Mouse (Mus musculus): Measurements from ENCODE around the gene Sgpp2. TPM values are rescaled to one million over a fixed set of nuclear protein-coding genes. Genes with fewer than 3 reads are reported as not detected.

The Sgpp2 gene
- polyA plus RNA-seq, 1 experiment from 2014 or later: 32.1 TPM

DNA sequence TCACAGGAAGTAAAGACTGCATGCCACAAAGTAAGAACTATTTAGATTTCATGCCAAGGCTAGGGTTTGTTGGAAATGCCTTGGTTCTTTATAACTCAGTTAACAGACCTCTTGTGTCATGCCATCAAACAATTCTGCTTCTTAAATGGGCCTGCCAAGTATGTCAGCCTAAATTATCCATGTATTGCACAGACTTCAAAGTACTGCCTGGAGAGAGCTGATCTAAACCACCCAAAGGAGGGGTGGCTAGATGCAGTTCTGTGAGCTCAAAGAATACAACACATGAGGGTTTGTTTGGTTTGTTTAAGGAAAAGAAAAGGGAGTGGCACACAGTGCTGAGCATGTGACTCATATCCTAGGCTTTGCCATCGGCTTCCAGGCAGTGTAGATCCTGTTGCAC, 137.9 kb downstream of the Sgpp2 start:
- Histone ChIP-seq H3K9ac (replicated peaks; ENCODE audit: low read depth, low read length) (no peak overlapping the region), H3K27ac (ENCODE audit: low read length) (no peak overlapping the region), H3K9me3 (ENCODE audit: control insufficient read depth, low read depth, low read length) (no peaks in the 10 kb centered on the region), H3K4me3 (ENCODE audit: low read depth, low read length) (no peak overlapping the region), H3K4me1 (ENCODE audit: control insufficient read depth, insufficient read depth, low read length) (no peaks in the 10 kb centered on the region), H3K27me3 (ENCODE audit: control insufficient read depth, insufficient read depth, low read length) (no peaks in the 10 kb centered on the region), H3K36me3 (ENCODE audit: control insufficient read depth, insufficient read depth, low read length) (peaks cover 33% of the 10 kb centered on the region), H3K4me2 (replicated peaks; ENCODE audit: low read depth, low read length) (no peak overlapping the region)
- 55% methylated on average over 1 of the region's 1 CpGs for WGBS
- ATAC-seq (ENCODE audit: insufficient number of reproducible peaks, insufficient read depth, low FRiP score, low read depth): peak; percentile 74; the same call in 1 of the 2 replicates

DNA sequence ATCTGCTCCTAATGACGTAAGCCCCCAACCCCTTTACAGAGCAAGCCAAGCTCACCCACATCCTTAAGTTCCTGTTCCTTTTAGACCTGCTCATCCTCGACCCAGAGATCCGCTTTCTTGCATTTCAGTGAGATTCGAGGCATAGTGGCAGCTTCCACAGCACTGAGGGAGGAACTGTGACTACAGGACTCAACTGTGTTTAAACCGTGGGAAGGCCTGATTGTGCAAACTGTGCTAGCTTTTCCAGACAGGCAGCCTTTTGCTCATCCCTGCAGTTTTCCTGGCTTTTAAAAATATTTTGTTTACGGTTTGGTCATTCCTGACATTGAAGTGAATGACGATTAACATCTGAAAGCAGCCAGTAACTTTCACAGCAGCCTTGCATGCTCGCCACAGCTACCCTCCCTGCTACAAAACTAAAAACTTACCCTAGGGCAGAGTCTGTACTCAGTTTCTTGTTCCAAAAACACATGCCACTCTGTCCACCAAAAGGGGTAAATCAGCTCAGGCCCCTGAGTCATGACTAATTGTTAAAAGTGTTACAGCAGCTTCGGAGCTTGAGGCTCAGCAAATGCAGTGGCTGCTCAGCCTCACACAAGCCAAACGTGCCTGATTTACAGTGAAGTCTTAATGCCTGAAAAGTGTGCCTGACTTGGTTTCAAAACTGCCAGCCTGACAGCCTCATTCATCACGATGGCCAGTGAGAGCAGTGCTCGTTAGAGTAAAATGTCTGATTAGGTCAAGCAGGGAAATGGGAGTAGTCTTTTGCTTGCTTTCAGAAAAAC, 141.1 kb downstream of the Sgpp2 start:
- ATAC-seq (ENCODE audit: insufficient number of reproducible peaks, insufficient read depth, low FRiP score, low read depth): no peak
- H3K4me2 ChIP-seq (replicated peaks; ENCODE audit: low read depth, low read length): no peak overlapping the region
- H3K27me3 ChIP-seq (ENCODE audit: control insufficient read depth, insufficient read depth, low read length): no peaks in the 10 kb centered on the region
- H3K9ac ChIP-seq (replicated peaks; ENCODE audit: low read depth, low read length): no peak overlapping the region
- WGBS: 74% methylated on average over 12 of the region's 12 CpGs
- no peak overlapping the region for H3K27ac ChIP-seq (ENCODE audit: low read length)
- H3K9me3 ChIP-seq (ENCODE audit: control insufficient read depth, low read depth, low read length): no peaks in the 10 kb centered on the region
- peaks cover 37% of the 10 kb centered on the region for H3K36me3 ChIP-seq (ENCODE audit: control insufficient read depth, insufficient read depth, low read length)
- H3K4me3 ChIP-seq (ENCODE audit: low read depth, low read length): no peak overlapping the region
- no peaks in the 10 kb centered on the region for H3K4me1 ChIP-seq (ENCODE audit: control insufficient read depth, insufficient read depth, low read length)

DNA sequence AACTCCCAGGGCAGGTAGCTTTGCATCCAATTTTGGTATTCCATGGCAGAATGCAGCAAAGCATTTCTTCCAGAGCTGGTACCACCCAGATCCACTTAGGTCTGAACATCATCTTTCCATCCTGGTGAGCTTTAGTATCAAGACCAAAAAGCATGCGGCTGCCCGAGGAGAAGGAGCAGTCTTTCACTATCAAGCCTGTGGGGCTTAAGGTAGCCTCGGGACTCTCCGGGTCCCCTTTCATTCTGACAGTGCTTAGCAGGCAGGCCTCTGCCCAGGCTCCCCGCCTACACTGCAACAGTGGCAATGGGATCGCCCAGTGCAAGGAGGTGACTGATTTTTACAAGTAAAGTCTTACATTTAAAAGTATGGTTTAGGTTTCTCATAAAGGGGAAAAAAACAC, 142.4 kb downstream of the Sgpp2 start:
- Histone ChIP-seq H3K9me3 (ENCODE audit: control insufficient read depth, low read depth, low read length) (no peaks in the 10 kb centered on the region), H3K4me1 (ENCODE audit: control insufficient read depth, insufficient read depth, low read length) (no peaks in the 10 kb centered on the region), H3K36me3 (ENCODE audit: control insufficient read depth, insufficient read depth, low read length) (peaks cover 46% of the 10 kb centered on the region), H3K4me2 (replicated peaks; ENCODE audit: low read depth, low read length) (no peak overlapping the region), H3K27me3 (ENCODE audit: control insufficient read depth, insufficient read depth, low read length) (no peaks in the 10 kb centered on the region), H3K9ac (replicated peaks; ENCODE audit: low read depth, low read length) (no peak overlapping the region), H3K27ac (ENCODE audit: low read length) (no peak overlapping the region), H3K4me3 (ENCODE audit: low read depth, low read length) (no peak overlapping the region)
- ATAC-seq (ENCODE audit: insufficient number of reproducible peaks, insufficient read depth, low FRiP score, low read depth): no peak
- 91% methylated on average over 6 of the region's 6 CpGs for WGBS

DNA sequence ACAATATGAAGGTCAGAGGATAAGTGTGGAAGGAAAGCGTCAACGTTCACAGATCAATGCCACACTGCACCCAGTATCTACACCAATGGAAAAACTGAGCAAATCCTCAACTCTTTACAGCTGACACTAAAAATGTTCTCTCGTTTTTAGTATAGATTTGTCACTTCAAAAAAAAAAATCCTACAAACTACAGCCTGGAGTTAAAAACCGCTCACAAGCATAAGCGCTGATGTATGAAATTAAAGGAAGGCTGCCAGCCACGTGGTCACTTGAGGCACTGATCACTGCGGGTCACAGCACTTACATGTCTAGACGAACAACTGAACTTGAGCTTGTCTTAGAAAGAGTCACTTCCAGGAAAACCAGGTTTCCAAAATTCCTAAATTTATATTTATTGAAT, 143.7 kb downstream of the Sgpp2 start:
- Histone ChIP-seq H3K27ac (ENCODE audit: low read length) (no peak overlapping the region), H3K4me2 (replicated peaks; ENCODE audit: low read depth, low read length) (no peak overlapping the region), H3K36me3 (ENCODE audit: control insufficient read depth, insufficient read depth, low read length) (peaks cover 50% of the 10 kb centered on the region), H3K27me3 (ENCODE audit: control insufficient read depth, insufficient read depth, low read length) (no peaks in the 10 kb centered on the region), H3K4me1 (ENCODE audit: control insufficient read depth, insufficient read depth, low read length) (no peaks in the 10 kb centered on the region), H3K9me3 (ENCODE audit: control insufficient read depth, low read depth, low read length) (no peaks in the 10 kb centered on the region), H3K4me3 (ENCODE audit: low read depth, low read length) (no peak overlapping the region), H3K9ac (replicated peaks; ENCODE audit: low read depth, low read length) (no peak overlapping the region)
- no peak for ATAC-seq (ENCODE audit: insufficient number of reproducible peaks, insufficient read depth, low FRiP score, low read depth)
- WGBS: 91% methylated on average over 8 of the region's 8 CpGs

DNA sequence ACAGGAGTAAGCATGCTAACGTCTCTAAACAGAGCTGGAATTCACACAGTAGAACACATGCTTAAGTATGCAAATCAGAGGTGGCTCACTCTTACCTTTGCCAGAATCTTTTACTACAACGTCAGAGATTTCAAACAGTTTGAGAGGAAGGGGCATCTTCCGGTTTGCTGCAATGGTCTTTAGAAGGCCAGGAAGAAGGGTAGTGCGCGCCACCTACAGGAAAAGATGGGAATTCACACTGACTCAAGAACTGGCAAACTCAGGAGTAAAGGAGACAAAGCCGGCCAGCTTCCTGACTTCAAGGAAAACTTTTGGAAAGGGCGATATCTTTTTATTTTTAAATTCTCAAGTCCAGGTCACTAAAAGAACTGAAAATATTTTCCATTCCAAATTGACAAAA, 144.5 kb downstream of the Sgpp2 start:
- Histone ChIP-seq H3K4me3 (ENCODE audit: low read depth, low read length) (no peak overlapping the region), H3K4me1 (ENCODE audit: control insufficient read depth, insufficient read depth, low read length) (no peaks in the 10 kb centered on the region), H3K27me3 (ENCODE audit: control insufficient read depth, insufficient read depth, low read length) (no peaks in the 10 kb centered on the region), H3K9me3 (ENCODE audit: control insufficient read depth, low read depth, low read length) (no peaks in the 10 kb centered on the region), H3K36me3 (ENCODE audit: control insufficient read depth, insufficient read depth, low read length) (peaks cover 55% of the 10 kb centered on the region), H3K9ac (replicated peaks; ENCODE audit: low read depth, low read length) (no peak overlapping the region), H3K4me2 (replicated peaks; ENCODE audit: low read depth, low read length) (no peak overlapping the region), H3K27ac (ENCODE audit: low read length) (no peak overlapping the region)
- 38% methylated on average over 7 of the region's 7 CpGs for WGBS
- ATAC-seq (ENCODE audit: insufficient number of reproducible peaks, insufficient read depth, low FRiP score, low read depth): no peak

Other genes starting within 250 kb of the Sgpp2 start
- gene Pax3, start 113.2 kb upstream of the Sgpp2 start, polyA plus RNA-seq (2014; fragmentation: Nextera tagmentation; extraction: Ambion mirVana): not detected in 2 replicates
- 137 and 146 TPM in 2 replicates for gene Farsb, start 178.6 kb downstream of the Sgpp2 start, polyA plus RNA-seq (2014; fragmentation: Nextera tagmentation; extraction: Ambion mirVana)
- not detected in 2 replicates for gene Mogat1, start 200.6 kb downstream of the Sgpp2 start, polyA plus RNA-seq (2014; fragmentation: Nextera tagmentation; extraction: Ambion mirVana)
- 0.11 and 0.33 TPM in 2 replicates for gene BC035947, start 201.8 kb downstream of the Sgpp2 start, polyA plus RNA-seq (2014; fragmentation: Nextera tagmentation; extraction: Ambion mirVana)

Data from stomach, embryonic 14.5 days (tissue).